Mouse (Mus musculus): ENCODE results near the gene Hoxa11.

- TF ChIP-seq POLR2A (IDR thresholded peaks at IDR 0.05; ENCODE audit: control insufficient read depth, extremely low read depth, insufficient read depth, low read length, poor library complexity) (no peak), CTCF (IDR thresholded peaks at IDR 0.05; ENCODE audit: borderline replicate concordance, control insufficient read depth, extremely low read depth, insufficient read depth, low read length, poor library complexity) (no peak)
These were observed 35.9 kb downstream of the Hoxa11 start for GRCm38 (mm10) chr6:52209685-52210046.

Measured in thymus, adult 2 months (tissue).